Mouse (Mus musculus) kidney, postnatal 10 days (tissue): ENCODE measurements around the gene Ntsr1.
A peak's percentile ranks its signal among the peaks of the same experiment; 100 is the strongest.

Experiments used
- DNase-seq: peaks from one replicate; pipeline ENCODE4 v3.0.0; 2021; ENCODE audit warnings: mixed read lengths

The Ntsr1 gene

GRCm38 (mm10) chr2:180566240-180566913, 66.6 kb downstream of the Ntsr1 start:
- peak; percentile 79 for DNase-seq

DNA sequence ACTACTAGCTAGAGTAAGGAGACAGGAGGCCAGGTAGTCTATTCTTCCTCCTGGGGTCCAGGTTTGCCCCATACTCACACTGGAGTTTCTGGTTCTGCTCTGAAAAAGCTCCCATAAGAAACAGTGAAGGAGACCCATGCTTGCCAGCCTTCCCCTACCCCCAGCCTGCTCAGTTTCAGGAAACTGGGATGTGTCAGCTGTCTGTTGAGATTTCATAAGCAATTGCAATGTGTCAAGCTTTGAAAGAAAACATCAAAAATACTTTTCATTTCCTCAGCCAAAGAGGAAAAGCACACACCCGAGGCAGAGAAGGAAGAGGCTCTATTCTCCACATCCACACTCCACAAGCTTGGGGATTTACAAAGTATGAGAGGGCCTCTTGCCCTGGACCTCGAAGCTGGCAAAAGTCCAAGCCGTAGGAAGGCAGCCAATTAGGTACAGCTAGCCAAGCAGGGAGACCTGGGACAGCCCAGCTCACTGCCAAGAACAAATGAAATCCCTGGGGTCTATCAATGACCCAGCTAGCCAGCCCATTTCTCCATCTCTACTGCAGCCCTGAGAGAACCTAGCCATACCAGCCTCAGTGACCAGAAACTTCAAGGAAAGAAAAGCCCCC, 69.4 kb downstream of the Ntsr1 start:
- peak; percentile 74 for DNase-seq

DNA sequence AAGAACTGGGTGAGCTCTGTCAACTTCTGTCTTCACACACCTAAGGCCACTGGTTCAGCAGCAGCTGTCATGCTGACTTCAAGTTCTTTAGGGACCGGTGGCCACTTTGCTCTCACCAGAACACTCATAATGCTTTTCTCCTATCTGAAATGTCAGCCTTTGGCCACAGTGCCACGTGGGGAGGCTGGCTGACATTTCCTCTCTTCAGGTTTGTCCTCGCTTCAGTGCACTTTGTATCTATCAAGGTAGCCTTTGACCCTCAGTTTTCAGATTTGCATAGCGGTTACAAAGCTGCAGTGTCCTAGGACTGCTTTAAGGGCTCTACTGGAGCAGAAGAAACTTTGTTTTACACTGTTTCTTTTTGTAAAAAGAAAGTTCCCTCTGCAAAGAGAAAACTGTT, 76.7 kb downstream of the Ntsr1 start:
- DNase-seq = no peak

DNA sequence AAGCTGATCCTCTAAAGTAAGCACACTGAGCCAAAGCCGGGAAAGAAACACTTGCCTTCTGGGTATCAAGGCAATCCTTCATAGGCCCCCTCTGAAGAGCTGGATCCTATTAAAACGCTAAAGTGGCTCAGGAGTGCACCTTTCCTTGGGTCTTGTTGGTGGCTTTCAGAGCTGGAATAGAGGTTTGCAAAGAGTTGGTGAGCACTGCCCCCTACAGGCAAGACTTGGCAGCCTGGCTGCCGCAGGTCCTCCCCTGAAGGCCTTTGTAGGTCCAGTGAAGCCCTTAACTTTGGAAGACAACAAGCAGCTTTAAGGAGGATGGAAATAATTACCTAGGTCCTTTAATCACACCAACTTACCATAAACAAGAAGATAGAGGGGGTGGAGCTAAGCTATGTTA, 78.9 kb downstream of the Ntsr1 start:
- peak; percentile 85 for DNase-seq

DNA sequence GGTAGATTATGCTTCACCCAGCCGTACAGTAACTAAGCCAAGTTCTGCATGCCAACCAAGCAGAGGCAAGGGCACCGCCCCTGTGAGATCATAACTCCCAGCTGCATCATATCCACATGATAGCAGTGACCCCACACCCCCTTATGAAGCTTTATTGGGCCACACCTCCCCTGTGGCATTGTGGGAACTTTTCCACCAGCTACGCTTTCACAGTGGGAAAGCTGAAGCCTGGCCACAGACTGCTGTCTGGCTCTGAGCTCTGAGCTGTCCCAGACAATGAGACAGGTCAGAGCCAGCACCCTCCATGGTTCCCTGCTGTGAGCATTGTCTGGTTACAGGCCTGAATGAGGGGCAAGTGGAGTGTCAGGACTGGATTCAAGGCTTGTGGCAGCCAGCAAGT, 81.2 kb downstream of the Ntsr1 start, which contains the start of gene Mrgbp:
Gene Mrgbp, plus strand, starts transcription at position 303 of the 400 bp plus-strand sequence.
- DNase-seq = peak; percentile 29

GRCm38 (mm10) chr2:180582481-180583153, 82.8 kb downstream of the Ntsr1 start:
- DNase-seq = peak; percentile 98

DNA sequence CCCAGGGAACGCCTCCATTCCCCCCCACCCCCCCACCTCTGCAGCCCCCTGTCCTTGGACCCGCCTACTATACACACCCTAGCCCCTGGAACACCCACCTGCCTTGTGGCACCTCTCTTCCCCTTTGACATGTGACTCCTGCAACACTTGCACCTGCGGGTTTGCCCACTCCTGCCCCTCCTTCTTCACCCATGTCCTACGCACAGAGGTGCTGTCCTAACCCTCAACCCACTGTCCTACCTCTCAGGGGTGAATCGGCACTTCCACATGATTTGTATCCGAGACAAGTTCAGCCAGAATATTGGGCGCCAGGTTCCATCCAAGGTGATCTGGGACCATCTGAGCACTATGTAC, 83.4 kb downstream of the Ntsr1 start:
- no peak for DNase-seq

DNA sequence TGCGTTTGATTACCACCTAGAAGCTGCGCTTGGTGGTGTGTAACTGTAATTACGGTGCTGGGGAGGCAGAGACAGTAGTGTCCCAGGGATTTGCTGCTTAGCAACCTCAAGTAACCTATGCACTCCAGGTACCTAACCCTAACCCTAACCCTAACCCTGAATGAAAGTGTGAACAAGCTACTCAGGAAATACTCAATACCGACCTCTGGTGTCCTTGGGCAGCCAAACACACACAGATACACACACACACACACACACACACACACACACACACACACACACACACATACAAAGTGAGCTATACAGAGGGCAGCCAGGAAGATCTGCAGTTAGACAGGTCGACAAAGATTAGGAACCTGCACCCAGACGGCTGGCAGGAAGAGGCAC, 89.0 kb downstream of the Ntsr1 start:
- DNase-seq = no peak

GRCm38 (mm10) chr2:180589123-180589831, 89.5 kb downstream of the Ntsr1 start, which contains the start of gene Ogfr:
Gene Ogfr, plus strand, starts transcription at chr2:180589245.
- peak; percentile 91 for DNase-seq
